Mouse (Mus musculus) thymus, postnatal 36 days (tissue): Measurements from ENCODE around the gene Tnfrsf11a.
"Not testable (repeated sequence)": the region's sequence is repeated elsewhere in the genome, so short reads cannot be mapped to it uniquely, and the experiment has no call there.

Source experiments
- DNase-seq, 2 experiments: peaks; one replicate each; pipeline ENCODE4 v3.0.0; 2022; ENCODE audit warnings: mixed read lengths in 2 of 2

Tnfrsf11a gene

DNA sequence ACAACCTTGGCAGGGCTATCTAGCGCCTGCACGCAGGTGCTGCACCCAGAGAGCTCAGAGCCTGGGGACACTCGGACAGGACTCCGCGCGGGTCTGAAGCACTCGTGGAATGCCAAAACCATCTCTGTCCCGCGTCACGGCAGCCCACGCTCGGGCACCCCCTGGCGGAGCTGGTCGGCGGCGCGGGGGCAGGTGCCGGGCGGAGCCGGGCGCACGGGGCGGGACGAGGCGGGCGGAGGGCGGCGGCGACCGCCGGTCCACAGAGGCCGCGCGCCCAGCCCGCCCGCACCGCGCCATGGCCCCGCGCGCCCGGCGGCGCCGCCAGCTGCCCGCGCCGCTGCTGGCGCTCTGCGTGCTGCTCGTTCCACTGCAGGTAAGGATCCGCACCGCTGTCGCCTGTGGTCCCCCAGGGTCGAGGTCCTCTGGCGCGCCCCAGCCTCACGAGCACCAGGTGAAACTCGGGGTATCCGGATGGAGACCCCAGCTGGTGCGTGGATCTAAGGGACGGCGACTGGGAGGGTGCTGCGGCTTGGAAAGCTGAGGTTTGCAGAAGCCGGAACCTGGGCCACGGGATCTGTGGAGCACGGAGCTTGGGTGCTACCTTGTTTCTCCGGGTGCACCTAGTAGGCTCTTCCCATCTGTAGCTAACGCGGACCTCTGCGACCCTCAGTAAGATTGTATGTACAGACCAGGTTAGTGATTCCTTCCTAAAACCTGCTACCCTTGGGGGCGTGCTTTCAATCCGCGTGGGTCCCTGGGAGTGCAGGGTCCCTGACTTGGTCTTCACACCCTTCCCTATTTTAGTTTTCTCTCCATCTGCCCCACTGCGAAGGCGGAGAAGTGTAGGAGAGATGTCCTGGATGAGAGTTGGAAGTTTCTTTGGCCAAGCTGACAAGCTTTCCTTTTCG is at the start of gene Tnfrsf11a:
Gene Tnfrsf11a (plus strand): TSS at position 262 of the 908 bp plus-strand sequence.
- DNase-seq = peak; percentile 69 to 72

DNA sequence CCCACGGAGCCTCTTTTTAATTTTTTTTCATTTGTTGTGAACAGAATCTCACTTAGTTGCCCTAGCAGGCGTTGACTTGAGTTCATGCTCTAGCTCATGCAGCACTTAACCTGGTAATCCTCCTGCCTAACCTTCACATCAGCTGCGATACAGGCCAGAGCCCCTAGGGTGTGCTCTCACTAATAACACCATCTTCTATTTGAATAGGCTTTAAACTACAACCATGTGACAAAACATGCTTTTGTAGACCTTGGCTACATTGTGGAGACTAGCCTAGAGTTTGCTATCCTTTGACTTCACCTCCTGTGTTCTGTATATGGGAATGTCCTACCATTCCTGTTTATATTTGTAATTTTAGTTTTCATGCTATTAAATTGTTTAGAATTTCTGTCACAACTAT is 45.2 kb upstream of the Tnfrsf11a start:
- DNase-seq = no peak

DNA sequence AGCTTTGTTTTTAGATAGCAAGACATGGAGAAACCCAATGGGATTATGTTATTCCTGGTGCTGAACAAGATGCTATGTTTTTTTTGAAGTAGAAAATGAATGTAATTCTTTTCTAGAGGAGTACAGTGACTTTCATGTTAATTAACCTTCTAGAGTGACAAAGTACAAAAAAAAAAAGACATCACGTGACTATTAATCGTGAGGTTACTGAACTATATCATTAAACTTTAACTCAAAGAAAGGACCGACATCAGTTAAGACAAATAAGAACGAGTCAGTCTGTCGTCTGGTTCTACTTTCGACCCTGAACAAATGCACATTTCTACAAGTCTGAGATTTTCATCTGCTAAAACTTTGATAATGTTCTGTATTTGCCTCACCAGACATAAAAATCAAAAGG is 42.2 kb upstream of the Tnfrsf11a start:
- no peak for DNase-seq

DNA sequence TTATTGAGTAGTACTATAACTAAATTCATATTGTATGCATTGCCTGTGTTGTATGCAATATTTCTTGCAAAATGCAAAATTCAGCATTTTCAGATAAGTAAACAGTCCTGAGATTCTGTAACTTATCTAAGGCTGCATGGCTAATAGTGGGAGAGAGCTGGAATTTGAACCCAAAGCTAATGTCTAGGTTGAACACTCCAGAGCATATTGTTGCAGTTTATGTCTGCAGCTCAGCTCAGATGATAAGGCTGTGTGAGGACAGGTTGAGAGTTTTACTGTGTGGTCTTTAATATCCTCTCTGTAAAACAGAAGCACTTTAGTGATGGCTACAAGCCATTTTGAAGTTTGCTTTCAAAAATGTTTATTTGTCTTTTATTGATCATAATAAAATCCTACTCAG is 41.0 kb upstream of the Tnfrsf11a start:
- DNase-seq = no peak

GRCm38 (mm10) chr1:105742481-105742880 is 38.0 kb upstream of the Tnfrsf11a start:
- no peak for DNase-seq

DNA sequence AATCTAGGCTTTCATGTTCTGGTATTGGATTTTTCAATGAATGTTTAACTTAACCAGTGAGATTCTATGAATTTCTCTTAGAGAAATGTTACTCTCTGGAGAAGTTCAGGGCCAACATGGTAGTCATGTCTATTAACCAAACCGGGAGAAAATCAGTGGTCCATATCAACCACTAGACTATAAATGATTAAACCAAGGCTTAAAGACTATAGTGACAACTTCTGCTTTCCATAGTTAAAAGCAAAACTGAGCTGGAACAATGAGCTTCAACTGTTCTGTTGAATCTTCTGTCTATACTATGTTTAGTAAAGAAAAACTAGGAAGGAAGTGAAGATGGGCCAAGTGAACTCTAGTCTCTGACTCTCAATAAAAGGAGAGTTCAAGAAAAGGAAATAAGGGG is 34.1 kb upstream of the Tnfrsf11a start:
- no peak for DNase-seq

DNA sequence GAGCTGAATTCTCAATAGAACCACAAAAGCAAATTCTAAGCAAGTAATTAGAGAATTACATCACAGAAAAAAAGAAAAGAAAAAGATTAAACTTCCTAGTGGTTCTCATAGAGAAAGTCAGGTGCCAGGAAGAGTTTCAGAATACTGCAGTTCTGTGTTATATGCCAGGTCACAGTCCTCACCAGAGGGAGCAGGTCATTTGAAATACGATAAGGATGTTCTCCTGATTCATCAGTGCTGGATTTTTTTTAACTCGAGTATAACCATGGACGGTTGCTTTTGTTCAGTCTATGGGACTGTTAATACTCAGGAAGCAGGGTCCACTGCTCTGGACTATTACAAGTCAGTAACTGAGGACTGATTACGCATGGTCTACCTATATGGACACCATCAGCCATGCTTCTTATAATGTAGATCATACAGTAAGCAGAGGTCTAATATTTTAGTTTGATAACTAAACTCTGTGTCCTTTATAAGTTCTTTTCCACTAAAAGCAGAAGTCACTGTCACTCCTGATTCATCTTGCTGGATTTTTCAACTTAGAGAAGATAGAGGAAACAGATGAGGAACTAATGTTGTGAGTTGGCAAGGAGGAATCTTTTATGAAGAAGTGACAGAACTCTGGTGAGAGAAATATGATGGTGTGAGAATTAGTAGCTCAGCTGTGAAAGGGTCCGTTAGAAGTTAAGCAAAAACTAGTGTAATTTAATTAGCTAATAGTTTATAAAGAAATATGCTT is 33.5 kb upstream of the Tnfrsf11a start:
- DNase-seq = no peak

GRCm38 (mm10) chr1:105748091-105748799 is 32.3 kb upstream of the Tnfrsf11a start:
- DNase-seq = no peak

GRCm38 (mm10) chr1:105752196-105752595 is 28.3 kb upstream of the Tnfrsf11a start:
- no peak for DNase-seq

DNA sequence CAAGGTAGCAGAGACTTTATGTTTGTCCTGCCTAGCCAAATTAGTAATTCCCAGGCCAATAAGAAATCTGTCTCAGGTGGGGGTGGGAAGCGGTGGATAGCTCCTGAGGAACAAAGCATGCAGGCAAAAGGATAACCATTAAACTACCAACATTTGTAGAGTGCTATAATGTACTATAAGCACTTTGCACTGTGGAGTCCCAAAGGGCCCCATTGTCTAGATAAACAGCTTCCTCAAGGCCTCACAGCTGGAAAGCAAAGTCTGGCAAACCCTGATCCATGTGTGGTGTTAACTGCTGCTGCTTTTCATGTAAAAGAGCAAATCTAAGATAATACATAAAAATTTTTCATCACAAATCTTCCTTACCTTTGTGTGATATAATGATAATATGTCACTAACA is 27.6 kb upstream of the Tnfrsf11a start:
- no peak for DNase-seq

GRCm38 (mm10) chr1:105758798-105759197 is 21.7 kb upstream of the Tnfrsf11a start:
- no peak for DNase-seq

- no peak for DNase-seq
These were observed 20.9 kb upstream of the Tnfrsf11a start for GRCm38 (mm10) chr1:105759422-105760165.

DNA sequence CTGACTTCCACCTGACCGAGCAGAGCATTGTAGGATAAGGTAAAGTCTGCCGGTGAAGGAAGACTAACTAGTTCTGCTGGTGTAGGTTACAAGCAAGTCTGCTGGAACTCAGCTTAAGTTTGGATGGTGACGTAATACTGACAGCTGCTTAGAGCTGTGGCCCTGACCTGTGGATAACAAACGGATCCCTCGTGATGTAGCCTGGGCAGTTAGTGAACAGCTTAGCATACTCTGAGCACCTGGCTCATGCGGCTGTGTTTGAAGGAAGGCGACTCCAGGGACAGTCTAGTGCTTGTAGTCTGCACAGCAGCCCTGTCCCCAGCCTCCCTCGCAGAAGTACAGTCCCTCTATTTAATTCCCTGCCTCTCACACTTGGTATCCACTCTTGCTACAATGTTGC is 14.9 kb upstream of the Tnfrsf11a start:
- no peak for DNase-seq

DNA sequence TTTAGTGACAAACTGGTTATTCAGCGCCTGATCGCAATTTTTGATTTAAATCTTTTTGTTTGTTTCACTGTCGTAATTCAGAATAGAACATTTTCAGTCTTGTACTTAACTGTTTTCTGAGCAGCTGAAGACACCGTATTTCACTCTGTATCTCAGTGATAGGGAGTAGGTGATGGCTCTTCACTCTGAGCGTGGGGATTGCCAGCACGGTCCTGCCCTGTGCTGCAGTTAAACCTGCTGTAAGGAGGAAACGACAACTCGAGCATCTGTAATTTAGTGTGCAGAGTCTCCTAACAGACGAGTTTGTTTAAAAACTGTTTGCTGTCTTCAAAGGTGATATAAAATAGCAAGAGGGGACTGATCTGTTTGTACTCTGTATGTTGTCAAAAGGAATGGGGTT is 14.4 kb upstream of the Tnfrsf11a start:
- not testable (repeated sequence) for DNase-seq

DNA sequence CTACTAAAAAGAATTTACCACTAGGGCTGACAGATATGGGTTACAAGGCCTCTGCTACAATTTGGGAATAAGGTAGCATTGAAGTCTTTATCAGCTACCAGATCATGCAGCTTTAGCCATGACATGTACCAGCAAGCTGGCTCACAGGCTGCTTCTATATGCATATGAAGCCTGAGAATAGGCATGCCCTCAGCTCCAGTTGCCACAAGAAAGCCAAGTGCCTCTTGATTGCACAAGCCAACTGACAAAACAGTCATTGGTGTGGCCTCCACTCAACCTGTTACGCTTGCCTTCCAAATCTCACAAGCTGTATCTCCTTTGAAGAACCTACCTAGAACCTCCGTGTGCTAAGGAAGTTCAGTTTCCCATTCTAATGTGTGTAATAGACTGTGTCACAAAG is 12.1 kb upstream of the Tnfrsf11a start:
- no peak for DNase-seq

DNA sequence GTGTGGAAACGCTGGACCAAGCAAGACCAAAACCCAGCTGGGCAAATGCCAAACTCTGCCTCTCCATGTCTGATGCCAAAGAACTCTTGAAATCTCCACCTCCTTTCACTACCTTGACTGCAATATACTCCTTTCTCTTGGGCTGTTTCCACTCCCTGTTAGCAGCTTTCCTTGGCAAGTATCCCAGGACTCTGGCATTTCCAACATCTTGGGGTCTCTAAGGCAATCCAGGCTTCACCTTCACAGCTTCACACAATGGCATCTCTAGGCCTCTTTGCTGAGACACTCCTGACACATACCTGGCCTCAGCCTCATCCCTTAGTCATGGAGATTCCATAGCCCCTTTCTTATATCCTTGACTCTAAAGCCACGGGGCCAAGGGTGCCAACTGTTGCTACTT is 9.8 kb upstream of the Tnfrsf11a start:
- DNase-seq = no peak

- no peak for DNase-seq
These were observed 4.1 kb upstream of the Tnfrsf11a start for GRCm38 (mm10) chr1:105776426-105776825.

GRCm38 (mm10) chr1:105780079-105780456 is 450 bp upstream of the Tnfrsf11a start:
- no peak for DNase-seq

GRCm38 (mm10) chr1:105781391-105782146 is 1.1 kb downstream of the Tnfrsf11a start:
- no peak for DNase-seq

DNA sequence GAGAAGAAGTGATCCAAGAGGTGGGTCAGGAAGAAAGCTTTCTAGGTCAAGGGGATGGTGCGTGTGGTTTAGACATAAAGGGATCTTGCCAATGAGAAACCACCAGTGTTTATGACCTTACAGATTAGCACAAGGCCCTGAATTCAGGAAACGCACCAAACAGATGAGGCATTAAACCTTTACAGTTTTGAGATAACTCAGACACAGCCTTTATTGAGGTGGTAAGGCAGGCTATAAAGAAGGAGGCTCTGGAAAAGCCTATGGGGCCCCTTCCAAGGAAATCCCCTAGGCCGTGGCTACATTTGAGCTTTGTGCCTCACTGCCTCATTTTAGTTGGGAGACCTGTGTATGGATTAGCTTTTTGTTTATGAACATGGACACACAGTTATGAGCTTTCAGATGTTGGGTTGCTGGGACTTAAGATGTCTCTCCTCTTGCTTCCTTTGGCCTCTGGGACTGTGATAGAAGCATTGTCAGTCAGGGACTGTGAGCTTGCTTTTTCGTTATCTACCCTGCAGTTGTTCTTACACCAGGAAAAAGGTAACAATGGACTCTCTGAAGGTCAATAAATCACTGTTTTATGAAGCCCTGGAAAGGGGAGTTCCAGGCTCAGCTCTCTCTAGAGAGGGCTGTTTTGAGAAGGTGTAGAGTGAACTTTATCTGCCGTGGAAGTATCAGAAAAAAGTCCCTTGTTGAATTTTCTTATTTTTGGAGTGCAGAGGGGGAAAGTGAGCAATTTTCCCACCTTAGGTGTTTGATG is 3.9 kb downstream of the Tnfrsf11a start:
- DNase-seq = no peak

DNA sequence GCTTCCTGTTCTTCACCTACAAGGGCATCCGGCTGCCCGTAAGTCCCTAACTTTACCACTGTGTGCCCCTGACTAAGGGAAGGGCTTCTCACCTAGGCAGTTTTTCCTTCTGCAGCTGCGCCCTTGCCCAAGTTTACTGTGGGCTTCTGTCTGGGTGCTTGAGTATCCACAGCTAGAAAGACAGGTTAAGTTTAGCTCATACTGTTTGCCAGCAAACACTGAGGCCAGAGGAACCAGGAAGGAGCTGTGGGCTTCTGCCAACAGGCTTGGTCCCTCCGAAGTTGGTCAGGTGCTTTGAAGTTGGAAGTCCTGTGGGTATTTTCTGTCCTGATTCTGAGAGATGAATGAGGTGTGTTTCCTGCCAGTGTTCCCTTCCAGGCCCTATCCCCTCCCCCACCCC is 4.6 kb downstream of the Tnfrsf11a start:
- DNase-seq = no peak
